Mouse (Mus musculus): ENCODE data around the gene Hoxd9. TPM values are rescaled to one million over a fixed set of nuclear protein-coding genes. Genes with fewer than 3 reads are reported as not detected.
A peak's percentile ranks its signal among the peaks of the same experiment; 100 is the strongest.

The Hoxd9 gene
- polyA plus RNA-seq (2015; fragmentation: Nextera tagmentation; extraction: Ambion mirVana): 0.28 and 0.52 TPM in 2 replicates

- no peak for DNase-seq (ENCODE audit: low spot score)
Observed at GRCm38 (mm10) chr2:74697567-74698121, at the start of gene Hoxd9. Hoxd9 (plus strand) TSS chr2:74697727.

- no peak for DNase-seq (ENCODE audit: low spot score)
Observed at GRCm38 (mm10) chr2:74652996-74653340, 44.6 kb upstream of the Hoxd9 start.

GRCm38 (mm10) chr2:74653781-74654535, 43.6 kb upstream of the Hoxd9 start:
- DNase-seq (ENCODE audit: low spot score): no peak

- no peak for DNase-seq (ENCODE audit: low spot score)
Observed at GRCm38 (mm10) chr2:74654743-74655419, 42.6 kb upstream of the Hoxd9 start.

- no peak for DNase-seq (ENCODE audit: low spot score)
Observed at GRCm38 (mm10) chr2:74655420-74655781, 42.1 kb upstream of the Hoxd9 start.

GRCm38 (mm10) chr2:74655821-74656631, 41.5 kb upstream of the Hoxd9 start:
- DNase-seq (ENCODE audit: low spot score): peak; percentile 49

GRCm38 (mm10) chr2:74656632-74657021, 40.9 kb upstream of the Hoxd9 start:
- no peak for DNase-seq (ENCODE audit: low spot score)

GRCm38 (mm10) chr2:74657251-74658023, 40.1 kb upstream of the Hoxd9 start:
- DNase-seq (ENCODE audit: low spot score): peak; percentile 24

- DNase-seq (ENCODE audit: low spot score): no peak
Observed at GRCm38 (mm10) chr2:74658024-74658666, 39.4 kb upstream of the Hoxd9 start.

- DNase-seq (ENCODE audit: low spot score): no peak
Observed at GRCm38 (mm10) chr2:74658667-74659371, 38.7 kb upstream of the Hoxd9 start.

GRCm38 (mm10) chr2:74659507-74660005, 38.0 kb upstream of the Hoxd9 start, which contains the start of gene Evx2:
Evx2 (minus strand) TSS chr2:74659557.
- DNase-seq (ENCODE audit: low spot score): no peak

GRCm38 (mm10) chr2:74660421-74661375, 36.8 kb upstream of the Hoxd9 start:
- DNase-seq (ENCODE audit: low spot score): no peak

GRCm38 (mm10) chr2:74661685-74662084, 35.8 kb upstream of the Hoxd9 start:
- DNase-seq (ENCODE audit: low spot score): peak; percentile 42

GRCm38 (mm10) chr2:74663291-74663925, 34.1 kb upstream of the Hoxd9 start:
- no peak for DNase-seq (ENCODE audit: low spot score)

GRCm38 (mm10) chr2:74666411-74666810, 31.1 kb upstream of the Hoxd9 start:
- DNase-seq (ENCODE audit: low spot score): no peak

- DNase-seq (ENCODE audit: low spot score): no peak
Observed at GRCm38 (mm10) chr2:74667191-74667841, 30.2 kb upstream of the Hoxd9 start.

- no peak for DNase-seq (ENCODE audit: low spot score)
Observed at GRCm38 (mm10) chr2:74667842-74668357, 29.6 kb upstream of the Hoxd9 start, which contains the start of gene Hoxd13. Hoxd13 (plus strand) TSS chr2:74668310.
